Mouse (Mus musculus): ENCODE data around the gene Sfmbt1. TPM values are rescaled to one million over a fixed set of nuclear protein-coding genes. Genes with fewer than 3 reads are reported as not detected.

Gene Sfmbt1
- polyA plus RNA-seq, 1 experiment = 9.7 TPM

DNA sequence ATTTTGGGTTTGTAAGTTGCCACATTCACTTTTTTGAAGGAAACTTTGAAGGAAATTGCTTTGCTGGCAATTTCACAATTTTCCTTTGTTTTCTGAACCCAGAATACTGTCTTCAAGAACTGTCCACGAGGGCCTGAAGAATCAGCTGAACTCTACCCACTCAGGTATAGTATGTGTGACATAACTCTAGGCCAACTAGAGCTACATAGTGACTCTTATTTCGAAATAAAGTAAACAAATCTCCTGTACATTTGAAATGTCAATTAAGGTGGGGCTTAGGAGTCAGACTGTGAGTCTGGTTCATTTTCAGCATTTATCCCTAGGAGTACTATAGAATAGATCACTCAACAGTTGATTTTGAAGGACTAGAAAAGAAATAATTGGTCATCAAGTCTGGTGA, 87.1 kb downstream of the Sfmbt1 start:
- Histone ChIP-seq H3K27me3 (ENCODE audit: control insufficient read depth, insufficient read depth, low read length) (no peaks in the 10 kb centered on the region), H3K4me3 (replicated peaks; ENCODE audit: insufficient read depth, low read depth, low read length) (no peak overlapping the region), H3K4me1 (ENCODE audit: control insufficient read depth, insufficient read depth, low read length) (no peaks in the 10 kb centered on the region), H3K27ac (ENCODE audit: insufficient read depth, low read length) (no peak overlapping the region)
- TF ChIP-seq CTCF (IDR thresholded peaks at IDR 0.05; ENCODE audit: borderline replicate concordance, insufficient read depth, low read depth, low read length) (no peak), POLR2A (IDR thresholded peaks at IDR 0.05; ENCODE audit: borderline replicate concordance, insufficient read depth, low read length) (no peak)
- DNase-seq = no peak
- WGBS = 98% methylated on average over 2 of the region's 2 CpGs

DNA sequence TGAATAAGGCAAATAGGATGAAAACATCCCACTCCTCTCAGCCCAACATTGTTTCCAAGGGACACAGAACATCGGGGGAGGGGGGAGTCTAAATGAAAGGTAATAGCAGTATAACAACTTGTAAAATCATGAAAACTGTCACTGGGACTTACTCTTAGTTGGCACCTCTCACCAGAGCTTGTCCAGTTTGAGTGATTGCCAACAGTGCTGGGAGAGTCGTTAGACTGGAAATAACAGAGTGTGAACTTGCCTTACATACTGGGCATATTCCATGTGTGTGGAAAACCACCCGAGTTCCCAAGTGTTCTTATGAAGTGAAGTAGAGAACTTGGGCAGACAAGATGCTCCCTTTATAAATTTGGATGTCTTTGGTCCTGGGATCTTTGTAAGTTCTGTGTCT, 106.5 kb downstream of the Sfmbt1 start:
- H3K27ac ChIP-seq (ENCODE audit: insufficient read depth, low read length) = no peak overlapping the region
- H3K4me1 ChIP-seq (ENCODE audit: control insufficient read depth, insufficient read depth, low read length) = peaks cover 1% of the 10 kb centered on the region; the same call in 1 of the 2 replicates
- no peaks in the 10 kb centered on the region for H3K27me3 ChIP-seq (ENCODE audit: control insufficient read depth, insufficient read depth, low read length)
- no peak for DNase-seq
- TF ChIP-seq CTCF (IDR thresholded peaks at IDR 0.05; ENCODE audit: borderline replicate concordance, insufficient read depth, low read depth, low read length) (no peak), POLR2A (IDR thresholded peaks at IDR 0.05; ENCODE audit: borderline replicate concordance, insufficient read depth, low read length) (no peak)
- no peak overlapping the region for H3K4me3 ChIP-seq (replicated peaks; ENCODE audit: insufficient read depth, low read depth, low read length)
- WGBS = 32% methylated on average over 3 of the region's 3 CpGs

DNA sequence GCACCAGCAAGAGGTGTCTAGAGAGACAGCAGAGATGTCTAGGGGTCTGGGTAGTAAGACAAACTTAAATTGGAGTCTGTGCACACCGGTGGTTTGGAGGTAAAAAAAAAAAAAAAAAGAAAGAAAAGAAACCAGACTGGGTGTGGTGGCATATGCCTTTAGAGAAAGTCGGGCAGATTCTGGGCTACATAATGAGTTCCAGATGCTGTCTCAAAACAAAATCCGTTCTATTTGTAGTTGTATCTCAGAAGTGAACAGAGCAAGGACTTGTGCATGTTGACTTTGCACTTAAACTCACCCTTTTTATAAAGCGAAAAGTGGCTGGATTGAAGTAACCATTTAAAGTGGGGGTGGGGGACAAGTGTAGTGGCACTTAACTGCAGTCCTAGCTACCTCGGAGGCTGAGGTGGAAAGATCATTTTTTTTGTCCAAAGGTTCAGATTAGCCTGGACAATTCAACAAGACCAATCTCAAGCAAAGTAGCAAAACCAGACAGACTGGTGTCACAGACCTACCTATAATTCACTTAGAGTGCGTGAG, 109.9 kb downstream of the Sfmbt1 start:
- Histone ChIP-seq H3K27me3 (ENCODE audit: control insufficient read depth, insufficient read depth, low read length) (no peaks in the 10 kb centered on the region), H3K4me3 (replicated peaks; ENCODE audit: insufficient read depth, low read depth, low read length) (no peak overlapping the region), H3K27ac (ENCODE audit: insufficient read depth, low read length) (no peak overlapping the region), H3K4me1 (ENCODE audit: control insufficient read depth, insufficient read depth, low read length) (peaks cover 4% of the 10 kb centered on the region; the same call in 1 of the 2 replicates)
- TF ChIP-seq CTCF (IDR thresholded peaks at IDR 0.05; ENCODE audit: borderline replicate concordance, insufficient read depth, low read depth, low read length) = no peak
- TF ChIP-seq POLR2A (IDR thresholded peaks at IDR 0.05; ENCODE audit: borderline replicate concordance, insufficient read depth, low read length) = no peak
- DNase-seq = no peak
- 75% methylated on average over 6 of the region's 6 CpGs for WGBS

DNA sequence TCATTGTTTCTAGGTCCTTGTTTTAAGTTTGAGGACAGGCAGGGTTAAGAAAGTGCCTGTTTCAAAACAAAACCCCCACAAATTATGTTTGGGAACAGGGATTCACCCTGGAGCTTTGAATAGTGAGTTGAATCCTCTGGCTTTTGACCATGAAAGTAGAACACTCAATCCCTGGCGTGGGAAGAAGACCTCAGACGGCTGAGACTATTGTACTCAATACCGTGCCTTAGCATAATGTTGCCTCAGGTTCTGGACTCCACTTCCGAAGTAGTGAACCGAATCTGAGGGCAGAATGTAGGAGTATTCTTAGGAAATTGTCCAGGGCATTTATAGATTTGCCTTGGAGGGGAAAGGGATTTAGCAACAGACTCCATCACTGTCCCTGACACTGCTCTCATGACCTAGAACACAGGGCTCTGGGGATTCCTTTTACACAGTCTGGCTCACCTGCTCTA, 110.4 kb downstream of the Sfmbt1 start:
- Histone ChIP-seq H3K27ac (ENCODE audit: insufficient read depth, low read length) (no peak overlapping the region), H3K4me3 (replicated peaks; ENCODE audit: insufficient read depth, low read depth, low read length) (peak overlapping the region; percentile 20), H3K27me3 (ENCODE audit: control insufficient read depth, insufficient read depth, low read length) (no peaks in the 10 kb centered on the region), H3K4me1 (ENCODE audit: control insufficient read depth, insufficient read depth, low read length) (peaks cover 4% of the 10 kb centered on the region; the same call in 1 of the 2 replicates)
- 23% methylated on average over 5 of the region's 5 CpGs for WGBS
- TF ChIP-seq CTCF (IDR thresholded peaks at IDR 0.05; ENCODE audit: borderline replicate concordance, insufficient read depth, low read depth, low read length) (no peak), POLR2A (IDR thresholded peaks at IDR 0.05; ENCODE audit: borderline replicate concordance, insufficient read depth, low read length) (no peak)
- DNase-seq = no peak

DNA sequence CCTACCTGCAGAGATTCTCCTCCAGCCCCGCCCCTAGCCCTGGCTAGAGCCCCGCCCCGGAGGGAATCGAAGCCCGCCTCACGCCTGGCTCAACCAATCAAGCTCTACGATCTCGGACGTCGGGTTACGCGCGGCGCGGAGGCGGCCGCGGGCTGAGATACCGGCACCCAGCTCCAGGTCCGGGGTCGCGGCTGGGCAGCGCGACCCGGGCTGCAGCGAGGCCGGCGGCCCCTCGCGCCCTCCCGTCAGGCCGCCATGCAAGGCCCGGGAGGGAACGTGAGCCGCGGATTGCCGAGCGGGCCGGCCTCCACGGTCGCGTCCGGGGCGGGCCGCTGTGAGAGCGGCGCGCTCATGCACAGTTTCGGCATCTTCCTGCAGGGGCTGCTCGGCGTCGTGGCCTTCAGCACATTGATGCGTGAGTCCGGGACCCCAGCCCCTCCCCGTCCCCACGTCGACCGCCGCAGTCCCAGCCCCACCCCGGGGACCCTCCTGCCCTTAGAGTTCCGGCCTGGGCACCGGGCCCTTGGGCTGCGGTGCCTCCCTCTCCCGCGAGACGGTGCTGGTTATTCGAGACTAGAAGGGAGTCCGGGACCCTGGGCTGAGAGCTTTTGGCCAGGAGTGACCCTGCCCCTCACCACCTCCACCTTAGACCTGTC, 111.0 kb downstream of the Sfmbt1 start, which contains the start of gene Tmem110:
Gene Tmem110 (plus strand): TSS at position 115 of the 656 bp plus-strand sequence.
- WGBS = under 1% methylated on average over 68 of the region's 68 CpGs
- peak; percentile 65; the same call in 1 of the 2 replicates for TF ChIP-seq POLR2A (IDR thresholded peaks at IDR 0.05; ENCODE audit: borderline replicate concordance, insufficient read depth, low read length)
- peak; percentile 38 for TF ChIP-seq CTCF (IDR thresholded peaks at IDR 0.05; ENCODE audit: borderline replicate concordance, insufficient read depth, low read depth, low read length)
- peak within 1 kb of the TSS; percentile 14 for H3K27ac ChIP-seq (ENCODE audit: insufficient read depth, low read length)
- peak within 1 kb of the TSS; percentile 99 for H3K4me3 ChIP-seq (replicated peaks; ENCODE audit: insufficient read depth, low read depth, low read length)
- peaks cover 4% of the 10 kb centered on the region; the same call in 1 of the 2 replicates for H3K4me1 ChIP-seq (ENCODE audit: control insufficient read depth, insufficient read depth, low read length)
- no peaks in the 10 kb centered on the region for H3K27me3 ChIP-seq (ENCODE audit: control insufficient read depth, insufficient read depth, low read length)
- peak; percentile 91 for DNase-seq

DNA sequence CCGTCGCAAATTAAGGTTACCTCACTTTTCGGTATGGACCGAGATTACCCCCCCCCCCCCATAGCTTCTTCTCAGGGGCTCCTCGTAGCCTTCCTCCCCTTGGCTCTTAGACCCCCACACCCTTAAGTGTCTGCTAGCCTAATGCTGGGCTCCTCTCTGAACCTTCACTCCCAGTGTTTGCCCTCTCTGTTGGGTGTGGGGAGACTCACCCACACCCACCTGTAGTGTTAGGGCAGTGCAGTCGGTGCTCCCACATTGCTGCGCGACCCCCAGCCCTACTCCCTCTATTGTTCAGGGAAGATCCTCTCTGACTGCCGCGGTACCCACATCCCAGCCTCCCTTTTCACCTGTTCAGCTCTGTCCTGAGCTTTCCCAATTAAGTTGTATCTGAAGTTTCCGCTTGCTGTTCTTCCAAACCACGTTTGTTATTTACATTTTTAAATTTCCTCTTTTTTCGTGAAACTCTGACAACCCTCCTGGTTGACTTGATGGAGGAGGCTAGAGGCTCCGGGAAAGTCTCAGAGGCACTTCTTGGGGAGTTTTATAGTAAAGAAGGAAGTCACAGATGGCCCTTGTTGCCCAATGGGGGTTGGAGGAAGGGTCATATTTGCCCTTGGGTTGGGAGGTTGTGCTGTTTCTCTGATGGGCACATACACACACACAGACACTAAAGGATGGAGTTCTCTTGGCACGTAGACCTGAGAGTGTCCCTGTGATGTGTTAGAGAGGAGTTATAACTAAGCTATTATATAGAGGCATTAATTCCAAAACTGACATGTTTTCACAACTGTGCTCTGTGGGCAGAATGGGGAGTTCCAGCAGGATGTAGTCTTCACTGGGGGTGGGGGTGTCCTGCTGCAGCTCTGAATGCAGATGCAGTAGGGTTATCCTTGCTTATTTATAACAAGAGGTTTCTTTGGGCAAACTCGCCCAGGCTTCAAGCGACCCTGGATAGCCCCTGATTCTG, 111.8 kb downstream of the Sfmbt1 start:
- Histone ChIP-seq H3K27me3 (ENCODE audit: control insufficient read depth, insufficient read depth, low read length) (no peaks in the 10 kb centered on the region), H3K4me1 (ENCODE audit: control insufficient read depth, insufficient read depth, low read length) (peaks cover 4% of the 10 kb centered on the region; the same call in 1 of the 2 replicates), H3K4me3 (replicated peaks; ENCODE audit: insufficient read depth, low read depth, low read length) (peak overlapping the region; percentile 99), H3K27ac (ENCODE audit: insufficient read depth, low read length) (no peak overlapping the region)
- no peak for DNase-seq
- no peak for TF ChIP-seq POLR2A (IDR thresholded peaks at IDR 0.05; ENCODE audit: borderline replicate concordance, insufficient read depth, low read length)
- no peak for TF ChIP-seq CTCF (IDR thresholded peaks at IDR 0.05; ENCODE audit: borderline replicate concordance, insufficient read depth, low read depth, low read length)
- 20% methylated on average over 17 of the region's 17 CpGs for WGBS

DNA sequence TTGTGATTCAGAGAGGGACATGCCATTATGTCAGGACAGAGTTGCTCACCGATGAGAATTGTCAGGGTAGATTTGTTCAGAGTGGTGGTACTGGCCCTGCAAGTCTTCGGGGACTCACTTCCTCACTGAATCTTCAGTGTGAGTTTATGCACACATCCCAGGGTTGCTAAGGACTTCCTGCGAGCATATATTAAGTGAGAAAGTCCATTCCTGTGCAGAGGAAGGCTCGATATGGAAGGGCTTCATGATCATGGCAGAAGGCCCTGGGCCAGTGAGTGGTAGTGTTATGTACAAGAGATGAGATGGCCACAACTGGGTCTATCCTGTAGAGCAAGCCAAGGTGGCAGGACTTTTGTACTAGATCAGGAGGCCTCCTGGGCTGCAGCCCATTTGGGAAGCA, 112.8 kb downstream of the Sfmbt1 start:
- Histone ChIP-seq H3K27me3 (ENCODE audit: control insufficient read depth, insufficient read depth, low read length) (no peaks in the 10 kb centered on the region), H3K4me3 (replicated peaks; ENCODE audit: insufficient read depth, low read depth, low read length) (no peak overlapping the region), H3K4me1 (ENCODE audit: control insufficient read depth, insufficient read depth, low read length) (peaks cover 4% of the 10 kb centered on the region; the same call in 1 of the 2 replicates), H3K27ac (ENCODE audit: insufficient read depth, low read length) (no peak overlapping the region)
- no peak for TF ChIP-seq CTCF (IDR thresholded peaks at IDR 0.05; ENCODE audit: borderline replicate concordance, insufficient read depth, low read depth, low read length)
- no peak for TF ChIP-seq POLR2A (IDR thresholded peaks at IDR 0.05; ENCODE audit: borderline replicate concordance, insufficient read depth, low read length)
- WGBS = 80% methylated on average over 4 of the region's 4 CpGs
- DNase-seq = no peak

Measured in cerebellum, adult 2 months (tissue).